Mouse (Mus musculus): ENCODE measurements at regions not wholly inside any gene's neighbourhood (a gene's known extent, or its start where the extent isn't known, plus 50 kb on each side); places are given as distances from the start of the nearest gene placed in this dataset.

GRCm38 (mm10) chr13:26026386-26026785 is 743.6 kb downstream of the Hdgfl1 start:
- DNase-seq = no peak

GRCm38 (mm10) chr13:26024696-26025095 is 745.3 kb downstream of the Hdgfl1 start:
- no peak for DNase-seq

DNA sequence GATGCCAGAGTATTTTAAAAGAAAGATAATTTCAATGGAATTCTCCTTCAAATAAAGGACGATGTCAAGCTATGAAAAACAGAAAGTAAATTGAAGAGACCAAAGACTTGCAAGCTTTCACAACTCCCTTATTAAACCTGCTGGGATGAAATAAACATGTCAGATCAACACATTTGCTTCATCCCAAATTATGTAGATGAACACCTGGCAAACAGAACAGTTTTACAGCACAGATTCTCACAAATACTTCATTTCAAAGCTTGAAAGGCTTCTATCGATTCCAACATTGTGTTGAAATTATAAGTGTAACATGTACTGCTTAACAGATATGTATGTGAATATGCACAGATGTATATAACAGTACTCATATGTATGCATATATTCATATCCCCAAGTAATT is 749.5 kb downstream of the Hdgfl1 start:
- DNase-seq = no peak

DNA sequence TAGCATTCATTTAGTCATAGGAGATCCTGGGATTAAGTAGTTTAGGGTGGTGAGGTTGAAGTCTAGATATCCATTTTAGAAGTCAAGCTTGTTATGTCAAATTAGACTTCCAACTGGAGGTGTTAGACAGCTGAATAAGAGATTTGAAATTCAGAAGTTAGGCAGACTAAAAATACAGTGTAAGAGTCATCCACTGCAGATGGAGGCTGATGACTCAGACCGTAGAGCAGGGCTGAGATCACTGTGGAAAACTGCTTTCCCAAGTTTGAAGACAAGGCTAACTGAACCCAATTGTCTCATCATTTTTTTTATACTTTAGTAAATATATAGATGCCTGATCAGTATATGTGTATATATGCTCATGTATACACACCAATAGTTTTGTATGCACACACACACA is 738.8 kb upstream of the Nrsn1 start:
- no peak for DNase-seq

- no peak for DNase-seq
Observed at GRCm38 (mm10) chr13:26004768-26005560, 734.7 kb upstream of the Nrsn1 start.

GRCm38 (mm10) chr13:25993526-25993925 is 723.2 kb upstream of the Nrsn1 start:
- DNase-seq = no peak

GRCm38 (mm10) chr13:25989067-25989756 is 718.9 kb upstream of the Nrsn1 start:
- DNase-seq = no peak

DNA sequence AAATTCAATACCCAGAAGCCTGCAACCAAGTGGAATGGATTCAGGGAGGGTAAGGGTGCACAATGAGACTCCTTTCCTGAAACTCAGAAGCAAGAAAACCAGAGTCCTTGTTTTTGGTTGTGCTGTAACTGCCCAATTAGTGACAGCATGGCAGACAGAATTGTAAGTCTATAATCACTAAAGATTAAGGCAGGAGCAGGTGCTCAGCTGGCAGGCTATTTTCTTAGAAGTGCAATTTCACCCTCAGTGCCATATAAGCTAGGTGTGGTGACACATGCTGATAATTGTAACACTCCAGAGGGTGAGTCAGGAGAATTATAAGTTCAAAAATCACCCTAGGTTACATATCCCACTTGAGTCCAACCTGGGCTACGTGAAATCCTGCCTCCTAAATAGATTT is 714.2 kb upstream of the Nrsn1 start:
- no peak for DNase-seq

DNA sequence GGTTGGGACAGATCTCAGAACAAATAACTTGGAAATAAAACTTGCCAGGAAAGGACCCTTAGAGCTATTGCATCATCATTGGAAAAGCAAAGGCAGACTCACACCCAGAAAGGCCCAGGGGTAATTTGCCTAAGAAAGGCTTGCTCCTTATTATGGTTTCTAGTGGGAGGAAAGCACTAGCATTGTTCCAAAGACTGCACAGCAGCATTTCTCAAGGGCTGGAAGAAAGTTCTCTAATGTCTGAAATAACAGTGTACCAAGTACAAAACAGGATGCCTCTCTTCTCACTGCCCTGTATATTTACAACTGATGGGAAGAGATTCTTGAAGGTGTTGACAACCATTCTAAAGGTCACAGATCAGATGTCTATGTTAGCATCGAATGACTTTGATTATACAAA is 713.4 kb upstream of the Nrsn1 start:
- DNase-seq = no peak

- no peak for DNase-seq
Observed at GRCm38 (mm10) chr13:25978648-25979047, 708.3 kb upstream of the Nrsn1 start.

DNA sequence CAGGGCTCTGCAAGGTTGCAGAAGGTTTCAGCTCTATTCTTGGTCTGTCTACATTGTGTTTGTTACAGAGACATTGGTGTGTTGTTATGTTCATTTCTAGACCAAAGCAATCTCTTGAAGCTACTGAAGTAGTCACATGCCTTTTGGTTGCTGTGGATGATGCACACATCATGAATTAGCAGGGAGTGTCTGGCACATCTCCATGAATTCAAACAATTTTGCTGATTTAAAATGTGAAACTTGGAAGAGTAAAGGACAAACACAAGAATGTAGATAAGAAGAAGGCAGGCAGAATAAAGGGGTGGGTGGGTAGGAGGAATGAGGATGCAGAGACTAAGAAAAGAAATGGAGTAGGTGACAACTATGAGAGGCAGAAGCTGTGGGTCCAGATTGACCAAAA is 688.3 kb upstream of the Nrsn1 start:
- no peak for DNase-seq

- no peak for DNase-seq
Observed at GRCm38 (mm10) chr13:25958153-25958466, 687.8 kb upstream of the Nrsn1 start.

DNA sequence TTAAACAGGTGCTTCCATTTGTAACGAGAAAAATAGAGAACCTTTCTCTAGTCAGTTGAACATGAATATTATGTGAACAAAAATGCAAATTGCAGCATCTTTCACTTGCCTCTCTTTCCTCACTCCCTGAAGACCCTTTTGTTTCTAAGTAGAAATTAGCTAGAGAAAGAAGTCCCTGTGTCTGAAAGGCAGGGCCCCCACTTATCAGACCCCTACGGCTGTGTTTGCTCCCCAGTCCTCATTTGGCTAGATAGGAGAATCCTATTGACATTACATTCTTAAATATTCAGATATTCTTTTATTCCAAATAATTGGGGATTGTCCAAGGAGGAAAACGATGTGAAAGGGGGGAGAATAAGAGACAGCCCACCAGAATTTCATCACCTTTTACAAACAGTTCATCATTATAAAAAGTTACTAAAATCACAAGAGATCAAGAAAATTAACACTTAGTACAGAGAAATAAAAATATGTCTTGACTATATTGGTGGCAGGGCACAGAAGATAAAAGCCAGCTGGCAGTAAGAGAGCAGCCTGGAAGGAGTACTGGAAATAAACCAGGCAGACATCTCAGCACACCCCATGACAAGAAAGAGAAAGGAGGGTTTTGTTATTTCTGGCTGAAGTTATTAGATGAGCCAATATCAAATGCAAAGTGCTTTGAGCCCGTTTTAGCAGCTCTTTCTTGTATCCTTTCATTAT is 687.3 kb upstream of the Nrsn1 start:
- no peak for DNase-seq

- DNase-seq = no peak
Observed at GRCm38 (mm10) chr13:25937631-25938030, 667.3 kb upstream of the Nrsn1 start.

GRCm38 (mm10) chr13:25933783-25934182 is 663.5 kb upstream of the Nrsn1 start:
- no peak for DNase-seq

- DNase-seq = no peak
Observed at GRCm38 (mm10) chr13:25933246-25933645, 662.9 kb upstream of the Nrsn1 start.

DNA sequence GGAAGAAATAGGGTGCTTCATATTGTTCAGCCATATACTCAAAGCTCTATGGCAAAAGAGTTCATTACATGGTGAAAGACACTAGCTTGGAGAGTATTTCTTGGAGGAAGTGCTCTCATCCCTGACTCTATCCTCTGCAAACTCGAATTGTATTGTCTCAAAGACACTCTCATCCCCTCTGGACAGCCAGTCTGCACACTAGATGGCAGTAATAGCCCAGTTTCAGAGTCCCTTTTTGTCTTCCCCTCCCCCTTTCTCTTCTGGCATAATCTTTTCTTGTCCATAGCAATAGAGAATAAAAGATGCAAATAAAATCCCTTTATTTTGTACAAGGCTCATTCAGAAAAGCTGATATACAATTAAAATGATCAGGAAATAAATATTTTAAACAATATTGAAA is 662.5 kb upstream of the Nrsn1 start:
- DNase-seq = peak; percentile 29 to 67

DNA sequence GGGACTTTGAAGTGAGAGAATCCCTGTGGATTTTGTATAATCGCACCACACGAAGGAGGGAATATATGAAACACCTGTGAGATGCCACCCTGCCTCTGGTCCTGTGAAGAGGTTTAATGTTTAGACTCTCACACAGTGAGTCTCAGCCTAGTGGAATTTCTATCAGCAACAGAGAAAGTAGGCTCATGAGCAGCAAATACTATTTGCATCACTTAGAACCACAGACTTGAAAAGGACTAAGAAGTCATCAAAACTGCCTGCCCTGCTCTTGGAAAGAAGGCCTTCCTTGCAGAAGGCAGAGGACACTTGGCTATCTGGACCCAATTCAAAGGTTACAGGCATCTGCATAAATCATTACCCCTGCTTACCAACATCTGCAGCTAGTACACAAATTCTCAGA is 662.1 kb upstream of the Nrsn1 start:
- no peak for DNase-seq

DNA sequence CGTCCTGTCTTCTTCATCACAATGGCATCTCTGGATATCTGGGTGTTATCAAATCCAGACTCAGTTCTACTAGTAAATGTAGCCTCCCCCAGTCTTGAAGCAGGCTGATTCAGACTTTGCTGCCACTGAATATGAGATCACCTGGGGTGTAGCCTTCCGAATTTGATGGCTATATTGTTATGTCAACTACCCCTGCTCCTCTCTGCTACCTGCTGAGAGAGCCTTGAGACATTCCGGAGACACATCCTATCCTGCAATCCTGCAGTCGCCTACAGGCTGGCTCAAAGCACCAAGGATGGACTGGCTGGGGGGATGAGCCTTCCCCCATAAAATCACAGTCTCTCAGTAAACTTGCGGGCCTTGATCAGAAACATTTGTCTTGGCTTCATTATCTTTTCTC is 655.4 kb upstream of the Nrsn1 start:
- DNase-seq = no peak

DNA sequence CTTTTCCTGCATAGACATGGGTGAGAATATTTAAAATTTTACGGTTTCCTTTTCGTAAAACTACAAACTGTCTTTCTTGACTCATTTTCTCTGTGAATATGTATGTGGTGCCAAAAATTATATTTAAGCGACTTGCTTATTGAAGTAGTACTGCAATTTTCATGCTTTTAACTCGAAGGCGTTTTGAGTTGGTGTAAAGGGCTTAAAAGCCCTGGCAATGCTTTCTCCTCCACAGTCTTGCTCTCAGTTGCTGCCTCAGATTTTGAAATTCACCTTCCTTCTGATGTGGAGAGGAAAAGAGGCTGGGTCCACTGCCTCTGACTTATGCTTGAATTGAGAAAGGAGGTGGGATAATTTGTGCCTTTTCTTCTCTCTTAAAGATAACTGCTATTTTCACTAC is 629.6 kb upstream of the Nrsn1 start:
- no peak for DNase-seq

DNA sequence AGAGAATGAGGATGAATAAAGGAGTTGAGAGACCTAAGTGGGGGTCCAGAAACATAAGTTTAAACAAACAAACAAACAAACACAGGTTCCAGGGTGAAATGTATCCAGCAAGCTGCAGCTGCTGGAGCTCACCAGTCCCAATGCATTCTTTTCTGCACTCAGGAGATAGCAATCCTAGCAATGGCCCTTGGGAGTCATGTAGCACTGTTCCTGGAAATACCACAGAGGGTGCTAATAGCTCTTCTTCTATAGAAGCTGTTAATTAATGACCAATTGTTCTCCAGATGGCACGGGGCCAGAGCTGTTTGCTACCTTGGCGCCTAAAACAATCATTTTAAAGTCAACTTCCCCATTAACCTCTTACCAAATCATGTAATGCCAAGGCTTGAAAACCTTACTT is 622.8 kb upstream of the Nrsn1 start:
- DNase-seq = no peak

DNA sequence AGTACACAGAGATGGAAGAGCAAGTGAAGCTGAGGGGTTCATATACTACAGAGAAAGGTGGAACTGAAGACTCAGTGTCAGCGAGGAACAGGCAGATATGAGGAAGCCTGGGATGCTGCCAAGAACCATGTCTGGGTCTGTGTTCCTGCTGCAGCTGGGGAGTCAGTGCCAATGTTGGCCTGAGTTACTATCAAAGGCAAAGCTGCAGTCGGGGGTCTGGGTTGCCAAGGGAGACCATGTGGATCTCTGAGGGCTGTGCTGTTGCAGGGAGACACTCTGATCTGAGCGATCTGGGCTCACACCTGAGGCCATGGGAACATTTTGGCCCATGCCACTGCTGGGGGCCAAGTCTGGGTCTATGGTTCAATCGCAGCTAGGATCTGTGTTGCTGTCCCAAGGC is 612.5 kb upstream of the Nrsn1 start:
- peak in 1 of 2 experiments; percentile 2 for DNase-seq

- no peak for DNase-seq
Observed at GRCm38 (mm10) chr13:25868923-25869322, 598.6 kb upstream of the Nrsn1 start.

- no peak for DNase-seq
Observed at GRCm38 (mm10) chr13:25858207-25858606, 587.9 kb upstream of the Nrsn1 start.
